Mouse (Mus musculus) MEL (cell line): ENCODE results near the gene Man1c1.

ENCODE experiments used
- EP300 ChIP-seq, 2 experiments: IDR thresholded peaks; 2 replicates each; pipeline ENCODE4 v1.6.1; 2011; ENCODE audit warnings: improper control_type of control experiment in 2 of 2, low read length in 2 of 2, low read depth in 1 of 2, mild to moderate bottlenecking in 1 of 2
- MAFK ChIP-seq: IDR thresholded peaks from 2 replicates; pipeline ENCODE4 v1.6.1; 2011; ENCODE audit warnings: low read depth, mild to moderate bottlenecking, low read length, improper control_type of control experiment, borderline replicate concordance
- ZMIZ1 ChIP-seq: IDR thresholded peaks from 2 replicates; pipeline ENCODE4 v1.6.1; 2012; ENCODE audit warnings: low read depth, mild to moderate bottlenecking, inconsistent platforms, low read length, improper control_type of control experiment, moderate library complexity
- ZNF384 ChIP-seq: IDR thresholded peaks from 2 replicates; pipeline ENCODE4 v1.6.1; 2012; ENCODE audit warnings: low read depth, mild to moderate bottlenecking, inconsistent platforms, low read length, improper control_type of control experiment

DNA sequence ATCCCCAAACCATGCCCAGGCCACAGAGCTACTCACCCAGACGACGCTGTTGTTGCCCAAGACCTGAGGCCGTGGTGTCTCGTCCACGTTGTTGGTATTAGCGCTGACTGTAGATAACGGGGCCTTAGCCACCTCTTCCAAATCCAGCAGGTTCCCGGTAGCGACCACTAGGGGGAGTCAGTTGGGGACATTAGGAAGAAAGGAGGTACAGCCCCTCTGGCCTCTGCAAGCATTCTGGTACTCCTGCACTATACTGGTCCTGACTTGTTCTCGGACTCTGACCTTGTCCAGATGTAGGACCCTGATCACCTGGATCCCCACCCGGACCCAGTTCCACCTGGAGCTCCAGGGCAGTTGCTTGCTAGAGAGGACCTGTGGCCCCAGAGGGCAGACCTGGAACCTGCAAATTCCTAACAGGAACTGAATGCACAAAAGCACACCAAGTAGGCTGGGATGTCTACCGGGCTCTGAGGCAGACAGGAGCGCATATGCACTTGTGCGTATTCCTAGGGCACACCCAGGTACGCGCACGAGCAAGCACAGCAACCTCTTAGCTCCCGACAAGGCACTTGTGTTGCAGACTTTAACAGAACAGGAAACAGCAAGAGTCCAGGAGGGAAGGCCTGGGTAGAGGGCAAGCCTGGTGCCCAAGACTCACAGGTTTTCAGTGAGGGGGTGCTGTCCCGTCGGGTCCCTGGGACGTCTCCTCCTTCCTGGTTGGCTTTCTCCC, 45.4 kb upstream of the Man1c1 start:
- no peak for TF ChIP-seq MAFK
- TF ChIP-seq ZNF384: no peak
- TF ChIP-seq ZMIZ1: no peak
- no peak for TF ChIP-seq EP300 (IDR thresholded peaks at IDR 0.05; ENCODE audit: low read depth in 1 of 2, low read length in 2 of 2)
